Mouse (Mus musculus) ES-Bruce4 (cell line): Measurements from ENCODE around the gene Olfr994.

Source experiments
- CTCF ChIP-seq: IDR thresholded peaks from one replicate; pipeline ENCODE4 v1.8.1; 2011; ENCODE audit warnings: low read depth, low read length
- EP300 ChIP-seq: IDR thresholded peaks from 2 replicates; pipeline ENCODE4 v1.6.1; 2011; ENCODE audit warnings: low read depth, low read length; ENCODE audit not compliant: insufficient read depth
- POLR2A ChIP-seq: IDR thresholded peaks from one replicate; pipeline ENCODE4 v1.8.1; 2011; ENCODE audit warnings: low read length; ENCODE audit not compliant: insufficient read depth

DNA sequence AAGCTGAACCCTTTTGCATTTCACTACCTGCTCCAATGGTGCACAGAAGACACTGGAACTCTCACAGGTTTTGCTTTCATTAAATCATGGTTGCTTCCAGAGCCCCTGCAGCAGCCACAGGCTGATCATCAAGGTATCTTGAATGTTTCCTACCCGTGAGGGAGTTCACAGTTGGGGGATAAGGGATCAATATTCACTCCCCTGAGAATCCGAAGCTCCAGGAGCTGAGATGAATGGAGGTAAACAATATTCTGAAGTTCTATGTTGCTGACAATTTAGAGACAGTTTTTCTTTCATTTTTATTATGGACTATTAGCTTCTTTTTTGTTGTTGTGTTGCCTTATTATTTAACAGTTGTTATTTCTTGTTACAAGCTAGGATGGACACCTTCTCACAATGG lies 26.9 kb downstream of the Olfr994 start, which contains the start of gene Olfr992:
- no peak for TF ChIP-seq POLR2A
- TF ChIP-seq CTCF = no peak
- TF ChIP-seq EP300 = no peak
